Mouse (Mus musculus): ENCODE data around the gene Tmprss12. TPM values are rescaled to one million over a fixed set of nuclear protein-coding genes. Genes with fewer than 3 reads are reported as not detected.
"Not testable (repeated sequence)": the region's sequence is repeated elsewhere in the genome, so short reads cannot be mapped to it uniquely, and the experiment has no call there.

The Tmprss12 gene
- not detected in 2 replicates for polyA plus RNA-seq (2012; rRNA removed)

DNA sequence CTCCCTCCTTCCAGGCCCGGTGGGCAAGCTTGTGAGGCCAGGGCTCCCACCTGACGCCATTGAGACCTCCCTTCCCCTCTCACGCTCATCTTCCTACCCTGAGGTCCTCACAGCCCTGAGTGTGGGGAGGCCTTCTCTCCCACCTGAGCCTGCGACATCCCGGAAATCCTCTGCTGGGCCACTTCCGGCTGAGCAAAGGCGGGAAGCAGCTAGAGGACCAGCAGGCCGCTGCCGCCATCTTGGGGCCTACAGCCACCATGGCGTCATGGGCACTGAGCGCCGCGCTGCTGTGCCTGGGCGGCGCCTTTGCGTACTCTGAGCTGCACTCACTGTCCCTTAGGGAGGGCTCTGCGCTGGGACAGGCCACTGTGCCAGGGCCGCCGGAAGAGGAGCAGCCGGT is at the start of gene Tmprss12:
Tmprss12 (plus strand) TSS at position 212 of the 400 bp plus-strand sequence.
- no peak for DNase-seq (ENCODE audit: low read depth)

DNA sequence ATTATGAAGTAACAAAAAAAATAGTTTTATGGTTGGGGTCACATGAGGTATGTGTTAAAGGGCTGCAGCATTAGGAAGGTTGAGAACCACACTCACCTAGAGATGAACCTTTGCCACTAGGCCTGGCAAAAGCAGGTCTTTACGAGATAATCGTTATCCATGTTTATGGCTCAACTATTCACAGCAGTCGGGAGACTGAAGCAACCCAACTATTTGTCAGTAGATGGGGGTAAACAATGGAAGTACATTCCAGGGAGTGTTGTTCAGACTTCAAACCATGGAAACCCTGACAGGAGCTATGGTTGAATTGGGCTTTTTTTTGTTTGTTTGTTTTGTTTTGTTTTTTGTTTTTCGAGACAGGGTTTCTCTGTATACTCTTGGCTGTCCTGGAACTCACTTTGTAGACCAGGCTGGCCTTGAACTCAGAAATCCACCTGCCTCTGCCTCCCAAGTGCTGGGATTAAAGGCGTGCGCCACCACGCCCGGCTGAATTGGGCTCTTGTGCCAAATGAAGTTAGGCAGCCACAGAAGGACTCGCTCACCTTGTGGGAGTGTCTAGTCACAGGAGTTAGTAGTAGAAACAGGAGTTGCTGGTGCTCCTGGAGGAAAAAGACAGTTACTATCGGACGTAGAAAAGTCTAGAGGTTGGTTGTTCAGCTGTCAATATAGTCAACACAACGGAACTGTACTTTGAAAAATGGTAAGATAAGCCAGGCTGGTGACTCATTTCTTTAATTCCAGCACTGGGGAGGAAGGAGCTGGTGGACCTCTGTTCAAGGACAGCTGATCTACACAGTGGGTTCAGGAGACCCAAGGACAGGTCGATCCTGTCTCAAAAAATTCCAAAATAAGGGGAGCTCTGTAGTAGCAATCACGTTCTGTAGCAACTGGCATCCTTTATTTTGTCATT is 48.8 kb upstream of the Tmprss12 start:
- DNase-seq (ENCODE audit: low read depth) = no peak

DNA sequence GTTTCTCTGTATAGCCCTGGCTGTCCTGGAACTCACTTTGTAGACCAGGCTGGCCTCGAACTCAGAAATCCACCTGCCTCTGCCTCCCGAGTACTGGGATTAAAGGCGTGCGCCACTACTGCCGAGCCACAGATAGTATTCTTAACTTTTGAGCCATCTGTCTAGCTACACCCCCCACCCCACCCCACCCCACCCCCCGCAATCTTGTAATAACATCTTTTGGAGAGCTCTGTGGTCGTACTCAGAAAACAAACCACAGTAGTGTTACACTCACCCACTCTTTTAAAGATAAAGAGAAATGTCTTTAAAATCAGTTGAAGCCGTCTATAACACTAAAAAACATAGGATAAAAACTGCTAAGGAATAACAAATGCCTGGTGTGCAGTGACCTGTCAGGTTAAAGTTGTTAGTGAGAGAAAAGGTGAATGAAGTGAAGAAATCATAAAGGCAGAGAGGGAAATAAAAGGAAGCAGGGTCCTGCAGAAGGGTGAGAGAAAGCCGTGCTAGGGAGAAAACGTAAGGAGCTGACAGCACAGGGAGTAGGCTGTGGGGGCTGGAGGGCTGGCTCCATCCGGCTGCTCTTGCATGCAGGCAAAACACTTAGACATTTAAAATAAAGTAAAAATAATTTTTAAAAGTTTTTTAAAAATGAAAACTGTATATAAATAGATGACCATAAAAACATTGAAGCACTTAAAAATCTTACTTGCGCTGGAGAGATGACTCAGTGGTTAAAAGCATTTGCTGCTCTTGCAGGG is 45.2 kb upstream of the Tmprss12 start:
- DNase-seq (ENCODE audit: low read depth) = no peak

DNA sequence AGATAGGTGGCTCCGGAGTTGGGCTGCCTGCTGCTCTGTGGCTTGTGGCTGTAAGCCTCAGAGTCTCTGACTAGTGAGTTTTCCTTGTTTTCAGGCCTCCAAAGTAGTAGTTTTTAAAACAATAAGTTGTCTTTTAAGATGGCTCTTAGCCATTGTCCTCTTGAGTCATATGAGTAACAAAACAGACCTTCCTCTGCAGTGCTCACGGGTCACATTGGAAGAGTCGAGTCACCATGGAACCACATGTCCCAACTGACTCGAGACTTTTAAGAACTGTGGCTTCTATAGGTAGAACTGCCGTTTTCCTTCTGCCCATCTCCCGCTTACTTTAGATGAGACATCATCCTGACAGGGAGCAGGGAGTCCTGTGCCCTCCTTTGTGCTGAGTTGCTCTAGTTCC is 43.7 kb upstream of the Tmprss12 start:
- DNase-seq (ENCODE audit: low read depth) = no peak

DNA sequence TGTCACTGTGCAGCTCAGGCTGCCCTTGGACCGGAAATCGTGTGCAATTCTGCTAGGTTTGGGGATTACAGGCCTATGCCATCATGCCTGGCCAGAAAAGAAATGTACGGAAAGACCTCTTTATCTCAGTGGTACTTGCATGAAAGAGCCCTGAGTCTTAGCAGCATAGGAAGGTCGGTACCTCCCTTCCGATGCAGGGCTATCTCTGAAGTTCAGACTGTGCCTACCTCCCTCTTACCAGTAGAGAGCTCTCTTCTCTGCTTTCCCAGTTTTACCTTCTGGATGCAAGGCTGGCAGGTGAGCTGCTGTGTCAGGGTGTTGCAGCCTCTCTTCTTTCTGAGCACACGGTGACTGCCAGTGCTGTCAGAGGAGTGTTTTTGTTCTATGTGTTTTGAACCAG is 38.9 kb upstream of the Tmprss12 start:
- no peak for DNase-seq (ENCODE audit: low read depth)

DNA sequence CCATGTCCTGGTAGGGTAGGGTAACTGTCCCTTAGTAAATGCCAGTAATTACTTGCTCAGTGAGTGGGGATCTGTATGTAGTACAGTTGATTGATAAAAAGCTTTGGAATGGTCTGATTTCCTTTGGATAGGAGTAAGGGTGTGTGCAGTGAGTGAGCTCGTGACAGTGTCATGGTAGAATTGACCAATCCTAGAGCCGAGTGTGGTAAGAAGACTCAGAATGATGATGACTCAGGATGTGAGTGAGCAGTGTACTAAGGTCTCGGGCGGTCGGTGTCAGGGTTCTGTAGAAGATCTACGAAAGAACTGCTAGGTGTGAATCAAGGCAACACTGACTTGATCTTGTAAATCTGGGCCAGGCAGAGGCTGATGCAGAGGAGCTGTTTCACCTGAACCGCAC is 34.7 kb upstream of the Tmprss12 start:
- DNase-seq (ENCODE audit: low read depth) = no peak

DNA sequence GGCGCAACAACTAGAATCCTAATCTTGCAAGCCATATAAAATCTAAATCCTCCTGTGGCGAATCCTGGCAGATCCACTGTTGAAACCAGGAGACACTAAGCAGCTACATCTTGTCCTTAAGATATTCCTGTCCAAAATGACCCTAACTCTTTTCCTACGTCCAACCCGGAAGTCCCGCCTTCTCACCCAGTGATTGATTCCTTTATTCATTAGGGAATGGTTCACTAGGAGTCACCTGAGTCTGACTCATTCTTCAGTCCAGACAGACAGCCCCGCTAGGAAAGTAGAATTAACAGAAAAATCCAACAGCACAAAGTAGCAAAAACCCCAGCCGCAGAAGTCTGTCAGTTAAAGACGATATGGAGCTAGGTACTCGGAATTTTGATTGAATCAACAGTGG is 33.3 kb upstream of the Tmprss12 start:
- DNase-seq (ENCODE audit: low read depth) = no peak

DNA sequence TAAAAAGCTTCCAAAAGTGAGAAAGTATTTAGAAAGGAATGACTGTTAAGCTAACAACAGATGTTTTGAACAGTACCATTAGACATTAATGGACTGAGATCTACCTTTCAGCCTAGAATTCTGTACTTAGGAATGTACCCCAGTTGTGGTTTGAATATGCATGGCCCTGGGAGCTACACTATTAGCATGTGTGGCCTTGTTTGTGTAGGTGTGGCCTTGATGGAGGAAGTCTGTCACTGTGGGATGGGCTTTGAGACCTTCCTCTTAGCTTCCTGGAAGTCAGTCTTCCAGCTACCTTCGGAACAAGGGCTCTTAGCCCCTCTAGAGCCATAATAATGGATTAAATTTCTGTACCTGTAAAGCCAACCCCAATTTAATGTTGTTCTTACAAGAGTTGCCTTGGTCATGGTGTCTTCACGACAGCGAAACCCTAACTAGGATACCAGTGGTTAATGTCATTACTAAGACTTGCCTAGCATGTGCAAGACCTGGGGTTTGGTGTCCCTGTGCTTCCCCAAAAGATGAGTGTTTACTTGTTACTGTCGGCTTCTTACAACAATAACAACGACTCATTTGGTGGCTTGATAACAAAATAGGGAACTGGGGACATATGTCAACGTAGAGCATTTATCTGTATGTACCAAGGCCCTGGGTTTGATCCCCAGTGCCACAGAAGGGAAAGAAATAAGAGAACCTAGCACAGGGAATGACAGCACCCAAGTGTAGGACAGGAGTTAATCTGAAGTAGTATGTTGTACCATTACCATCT is 31.8 kb upstream of the Tmprss12 start:
- no peak for DNase-seq (ENCODE audit: low read depth)

DNA sequence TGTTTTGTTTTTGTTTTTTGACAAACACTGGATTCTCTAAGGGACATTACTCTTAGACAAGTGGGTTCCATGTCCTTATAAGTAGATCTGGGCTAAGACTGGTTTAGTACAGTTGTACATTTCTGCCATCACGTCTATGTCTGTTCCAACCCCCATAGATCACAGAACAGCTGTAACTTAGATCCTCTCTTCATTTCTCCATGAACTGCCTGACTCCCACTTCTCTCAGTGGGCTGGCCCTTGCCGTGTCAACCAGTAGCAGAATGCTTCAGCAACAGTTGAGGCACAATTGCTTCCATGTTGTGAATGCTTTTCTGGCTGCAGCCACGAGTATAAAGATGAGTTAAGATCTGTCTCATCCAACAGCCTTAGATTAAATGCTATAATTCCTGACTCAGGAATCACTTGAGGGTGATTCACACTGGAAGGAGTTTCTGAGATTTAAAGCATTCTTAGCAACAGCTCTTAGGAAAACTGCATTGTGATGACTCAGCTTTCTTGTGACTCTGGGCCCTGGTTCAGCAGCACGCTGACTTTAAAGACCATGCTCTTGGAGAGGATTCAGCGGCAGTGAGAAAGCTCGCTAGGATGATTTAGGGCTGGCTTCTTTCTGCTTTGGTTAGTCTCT is 29.4 kb upstream of the Tmprss12 start:
- no peak for DNase-seq (ENCODE audit: low read depth)

DNA sequence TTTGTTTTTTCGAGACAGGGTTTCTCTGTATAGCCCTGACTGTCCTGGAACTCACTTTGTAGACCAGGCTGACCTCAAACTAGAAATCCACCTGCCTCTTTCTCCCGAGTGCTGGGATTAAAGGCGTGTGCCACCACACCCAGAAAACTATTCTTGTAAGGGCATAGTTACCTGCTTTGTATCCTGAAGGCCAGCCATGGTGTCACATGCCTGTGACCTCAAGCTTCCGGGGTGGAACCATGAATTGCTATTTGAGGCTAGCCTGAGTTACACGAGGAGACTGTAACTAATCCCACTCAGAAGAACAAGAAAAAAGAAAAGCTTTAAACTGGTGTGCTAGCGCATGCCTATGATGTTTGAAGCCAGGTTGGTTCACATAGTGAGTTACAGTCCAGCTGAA is 24.3 kb upstream of the Tmprss12 start:
- DNase-seq (ENCODE audit: low read depth) = no peak

DNA sequence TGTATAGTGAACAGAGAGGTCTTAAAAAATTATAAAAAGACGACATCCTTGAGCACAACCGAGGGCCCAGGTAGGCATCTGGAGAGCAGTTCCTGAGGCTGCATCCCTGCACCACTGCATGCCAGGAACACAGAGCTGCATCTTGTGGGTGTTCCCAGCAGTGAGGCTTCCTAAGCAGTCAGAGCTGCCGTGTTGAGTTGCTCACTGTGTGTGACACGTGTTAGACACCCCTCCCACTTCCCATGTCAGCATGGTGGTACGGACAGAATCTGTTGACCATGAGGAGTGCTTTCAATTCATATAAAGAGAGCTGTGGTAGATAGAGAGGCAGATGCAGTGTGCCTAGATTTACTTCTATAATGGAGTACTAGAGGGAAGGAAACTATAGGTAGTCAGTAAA is 23.3 kb upstream of the Tmprss12 start:
- DNase-seq (ENCODE audit: low read depth) = no peak

DNA sequence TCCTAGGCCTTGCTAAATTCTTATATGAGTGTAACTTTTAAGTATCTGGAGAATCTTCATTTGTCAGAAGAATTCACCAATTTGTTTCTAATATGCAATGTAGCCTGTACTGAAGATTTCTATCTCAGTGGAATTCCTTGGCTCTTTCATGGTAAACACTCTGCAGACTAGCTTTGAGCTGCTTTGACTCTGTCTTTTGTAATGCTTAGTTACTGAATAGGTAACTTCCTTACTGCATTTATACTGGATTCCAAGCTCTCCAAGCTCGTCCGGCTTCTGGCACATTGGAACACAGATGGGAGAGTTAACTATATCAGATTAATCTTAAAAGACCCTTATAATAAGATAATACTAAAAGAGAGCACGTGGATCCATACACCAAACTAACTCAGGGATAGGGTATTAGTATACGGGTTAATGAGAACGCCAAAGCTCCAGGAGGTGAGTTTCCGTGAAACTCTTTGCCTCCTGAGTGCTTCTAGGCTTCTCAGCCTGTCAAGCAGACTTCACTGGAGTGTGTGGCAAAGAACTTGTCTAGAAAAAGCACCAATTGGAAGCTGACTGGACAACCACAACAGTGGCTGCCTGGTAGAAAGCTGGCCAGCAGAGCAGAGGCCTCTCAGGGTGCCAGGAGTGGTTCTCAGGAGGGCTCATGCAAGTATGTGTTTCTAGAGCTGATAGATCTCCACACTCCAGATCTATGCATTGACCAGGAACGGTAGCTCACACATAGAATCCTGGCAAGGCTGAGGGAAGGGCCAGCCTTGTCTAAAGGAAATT is 21.8 kb upstream of the Tmprss12 start:
- no peak for DNase-seq (ENCODE audit: low read depth)

DNA sequence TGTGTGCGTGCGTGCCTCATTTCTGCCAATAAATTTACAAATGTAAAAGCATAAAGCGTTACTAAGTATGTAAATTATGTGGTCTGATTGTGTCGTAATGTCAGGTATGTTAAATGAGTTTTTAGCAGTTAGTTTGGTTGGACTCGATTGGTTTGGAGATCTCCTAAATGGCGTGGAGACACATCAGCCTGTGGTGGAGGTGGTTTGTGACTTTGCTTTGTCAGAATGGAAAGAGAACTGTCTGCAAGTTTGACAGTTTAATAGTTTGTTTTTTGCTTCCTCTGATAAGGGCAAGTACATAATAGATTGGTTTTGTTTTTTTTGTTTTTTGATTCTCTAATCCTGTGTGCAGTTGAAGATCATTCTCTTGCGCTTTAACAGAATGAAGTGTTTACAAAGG is 20.3 kb upstream of the Tmprss12 start:
- DNase-seq (ENCODE audit: low read depth) = not testable (repeated sequence)

DNA sequence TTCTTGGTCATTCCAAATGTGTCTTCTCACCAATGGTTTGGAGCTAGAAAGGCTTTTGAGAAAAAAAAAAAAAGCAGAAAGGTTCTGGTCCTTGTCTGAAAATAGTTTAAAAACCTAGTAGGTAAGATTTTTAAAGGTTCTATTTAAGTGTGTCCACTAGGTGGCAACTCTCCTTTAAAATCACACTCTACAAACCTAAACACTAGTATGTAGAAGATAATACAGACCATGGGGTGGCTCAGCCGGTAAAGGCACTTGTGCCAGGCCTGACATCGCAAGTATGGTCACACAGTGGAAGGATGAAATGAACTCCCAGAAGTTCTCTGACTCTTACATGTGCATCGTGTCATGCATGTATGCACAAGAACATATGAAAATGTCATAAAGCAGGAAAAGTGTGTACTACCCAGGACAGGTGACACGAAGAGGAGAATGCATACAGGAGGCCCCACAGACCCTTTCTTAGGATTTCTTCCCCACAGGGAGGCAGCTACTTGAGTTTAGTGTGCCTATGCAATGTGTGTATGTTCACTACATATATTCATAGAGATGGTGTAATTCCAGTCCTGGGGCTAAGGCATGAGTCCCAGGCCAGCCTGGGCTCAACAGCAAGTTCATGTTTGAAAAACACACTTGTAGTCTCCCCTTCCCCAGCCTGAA is 17.3 kb upstream of the Tmprss12 start:
- DNase-seq (ENCODE audit: low read depth) = no peak

DNA sequence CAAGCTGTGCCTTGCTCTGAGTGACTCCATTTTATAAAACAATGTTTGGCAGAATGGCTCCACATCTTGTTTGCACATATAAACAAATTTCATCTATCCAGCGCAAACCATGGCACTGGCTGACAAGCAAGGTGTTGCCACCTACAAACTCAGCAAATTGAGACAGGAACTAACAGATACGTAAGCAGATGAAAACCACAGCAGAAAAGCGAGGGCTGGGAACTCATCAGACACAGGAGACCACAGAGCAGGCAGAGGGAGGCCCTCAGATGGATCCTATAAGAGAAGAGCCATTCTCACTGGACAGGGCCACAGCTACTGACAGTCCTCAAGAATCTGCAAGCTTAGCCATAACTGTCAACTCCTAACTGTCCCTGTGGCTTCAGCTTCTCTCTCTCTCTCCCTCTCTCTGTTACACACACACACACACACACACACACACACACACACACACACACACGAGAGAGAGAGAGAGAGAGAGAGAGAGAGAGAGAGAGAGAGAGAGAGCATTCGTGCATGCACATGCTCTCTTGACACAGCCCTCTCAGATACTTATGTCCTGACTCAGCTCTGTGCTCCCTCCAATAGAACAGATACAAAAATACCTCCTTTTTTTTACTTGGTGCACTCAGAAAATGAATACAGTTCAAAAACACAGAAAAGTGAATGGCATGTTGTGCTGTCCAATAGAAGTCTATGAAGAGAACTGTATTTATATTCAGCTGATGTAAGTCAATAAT is 14.9 kb upstream of the Tmprss12 start:
- no peak for DNase-seq (ENCODE audit: low read depth)

DNA sequence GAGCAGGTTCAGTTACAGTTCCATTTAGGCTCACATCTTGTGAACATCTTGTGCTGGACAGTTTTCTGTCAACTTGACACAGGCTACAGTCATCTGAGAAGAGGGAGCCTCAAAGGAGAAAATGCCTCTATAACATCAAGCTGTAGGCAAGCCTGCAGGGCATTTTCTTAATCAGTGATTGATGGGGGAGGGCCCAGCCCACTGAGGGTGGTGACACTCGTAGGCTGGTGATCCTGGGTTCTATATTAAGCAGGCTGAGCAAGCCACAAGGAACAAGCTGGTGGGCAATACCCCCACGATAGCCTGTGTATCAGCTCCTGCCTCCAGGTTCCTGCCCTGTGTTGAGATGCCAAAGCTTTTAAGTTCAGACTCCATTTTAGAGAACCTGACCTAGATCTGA is 11.7 kb upstream of the Tmprss12 start:
- DNase-seq (ENCODE audit: low read depth) = no peak

DNA sequence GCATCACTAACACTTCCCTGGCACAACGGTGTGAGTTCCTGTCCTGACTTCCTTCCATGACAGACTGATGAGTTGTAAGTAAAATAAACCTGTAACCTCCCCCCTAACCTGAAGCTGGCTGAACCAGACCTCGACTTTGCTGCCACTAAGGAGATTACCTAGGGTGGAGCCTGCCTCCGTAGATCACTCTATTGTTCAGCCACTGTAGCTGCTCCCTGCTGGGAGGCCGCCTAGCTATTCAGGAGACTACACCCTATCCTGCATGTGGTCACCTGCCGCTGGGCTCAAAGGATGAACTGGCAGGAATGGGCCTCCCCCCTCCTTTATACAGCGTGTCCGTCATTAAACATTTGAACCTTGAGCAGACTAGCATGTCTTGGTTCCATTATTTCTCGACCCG is 10.9 kb upstream of the Tmprss12 start:
- no peak for DNase-seq (ENCODE audit: low read depth)

DNA sequence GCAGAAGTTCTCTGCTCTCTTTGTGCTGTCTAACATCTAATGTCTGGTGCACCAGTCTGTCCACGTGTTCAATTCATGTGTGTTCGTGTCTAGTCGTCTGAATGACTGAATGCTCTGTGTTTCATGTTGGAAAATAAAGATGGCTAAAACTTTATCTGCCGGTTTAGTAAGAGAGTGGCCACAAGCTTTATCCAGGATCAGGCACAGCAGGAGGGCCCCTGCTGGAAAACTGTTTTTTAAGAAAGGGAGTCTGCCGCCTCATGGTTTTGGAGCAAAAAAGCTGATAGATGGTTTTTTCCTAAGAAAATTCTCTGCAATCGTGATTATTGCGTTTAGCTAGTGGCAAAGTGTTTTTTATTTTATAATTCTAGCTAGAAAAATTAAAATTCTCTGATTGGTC is 10.0 kb upstream of the Tmprss12 start:
- DNase-seq (ENCODE audit: low read depth) = not testable (repeated sequence)

DNA sequence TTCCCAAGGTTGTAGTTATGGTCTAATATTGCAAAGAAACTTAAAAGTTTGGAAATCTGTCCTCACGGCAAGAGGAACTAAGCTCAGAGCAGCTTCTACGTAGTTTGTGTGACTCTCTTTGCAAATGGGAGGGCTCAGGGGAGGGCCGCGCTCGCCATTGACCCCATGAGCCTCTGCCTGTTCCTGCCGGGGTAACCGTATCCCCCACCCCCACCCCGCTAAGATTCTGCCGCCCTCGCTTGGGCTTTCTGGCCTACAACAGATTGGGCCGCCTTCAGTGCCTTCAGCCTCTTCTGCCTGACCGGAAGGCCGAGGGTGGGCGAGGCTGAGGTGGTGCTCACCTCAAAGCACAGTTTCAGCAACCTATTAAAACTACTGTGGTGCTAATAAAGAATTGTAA is 9.2 kb upstream of the Tmprss12 start:
- DNase-seq (ENCODE audit: low read depth) = no peak

Measured in gonadal fat pad, adult 2 months (tissue).